21 mouse cellular contexts compared by ENCODE assay signal in genomic region chr9:96763847-96764631, GRCm38 (mm10). TPM values are rescaled to one million over a fixed set of nuclear protein-coding genes. Genes with fewer than 3 reads are reported as not detected.
DNase-seq lines count a peak whose midpoint lies in the region; ATAC-seq and TF ChIP-seq lines count a peak whose summit lies in the region.
"Had no signal": no experiment of that assay in that cellular context is flagged by ENCODE, and none has a peak within 500 bp of the region (broad histone marks: within the 10 kb centered on the region; RNA-seq: fewer than 3 reads in every experiment).

No protein-coding gene starts in this region.

- TF ChIP-seq CTCF in liver, postnatal 0 days (IDR thresholded peaks at IDR 0.05; ENCODE audit: low read depth) = no peak
- TF ChIP-seq CTCF in MEL (IDR thresholded peaks at IDR 0.05 in 2 of 3, conservative IDR thresholded peaks at IDR 0.05 in 1 of 3; ENCODE audit: control insufficient read depth in 1 of 3, insufficient read depth in 1 of 3, low read depth in 2 of 3, low read length in 3 of 3, poor library complexity in 1 of 3, severe bottlenecking in 1 of 3) = no peak

- no peaks in the 10 kb centered on the region; the same call in 1 of the 2 replicates for H3K79me2 ChIP-seq in MEL (ENCODE audit: control insufficient read depth, insufficient read depth, low read length, poor library complexity)

- H3K27me3 ChIP-seq in liver, postnatal 0 days (ENCODE audit: insufficient read depth, low read length) = no peaks in the 10 kb centered on the region; the same call in 1 of the 2 replicates
- H3K27me3 ChIP-seq in liver, embryonic 12.5 days (replicated peaks) = no peaks in the 10 kb centered on the region
- H3K27me3 ChIP-seq in MEL (ENCODE audit: control insufficient read depth in 1 of 2, insufficient read depth in 2 of 2, low read length in 2 of 2) = no peaks in the 10 kb centered on the region
- H3K27me3 ChIP-seq in midbrain, embryonic 11.5 days (ENCODE audit: control insufficient read depth, insufficient read depth, low read length) = no peaks in the 10 kb centered on the region
- H3K27me3 ChIP-seq: embryonic facial prominence, embryonic 12.5 days; forebrain, embryonic 12.5 days had no signal

- 61% methylated on average over 9 of the region's 9 CpGs for WGBS in liver, postnatal 0 days (ENCODE audit: insufficient replicate concordance)
- WGBS in liver, embryonic 12.5 days (ENCODE audit: insufficient replicate concordance) = 55% methylated on average over 9 of the region's 9 CpGs
- 86% methylated on average over 9 of the region's 9 CpGs for WGBS in midbrain, embryonic 11.5 days

- TF ChIP-seq POLR2A in MEL (IDR thresholded peaks at IDR 0.05; ENCODE audit: control insufficient read depth in 1 of 2, insufficient read depth in 1 of 2, low read depth in 1 of 2, low read length in 2 of 2, poor library complexity in 1 of 2) = no peak

- no peak overlapping the region for H3K27ac ChIP-seq in liver, postnatal 0 days (ENCODE audit: low read depth)
- H3K27ac ChIP-seq in liver, embryonic 12.5 days = no peak overlapping the region
- H3K27ac ChIP-seq in MEL (ENCODE audit: control insufficient read depth, low read depth, low read length) = peak overlapping the region; percentile 97
- H3K27ac ChIP-seq in midbrain, embryonic 11.5 days (ENCODE audit: low read depth, low read length) = no peak overlapping the region
- H3K27ac ChIP-seq: embryonic facial prominence, embryonic 10.5 days; embryonic facial prominence, embryonic 12.5 days; forebrain, embryonic 10.5 days; forebrain, embryonic 12.5 days had no signal

- no peak overlapping the region for H3K4me2 ChIP-seq in liver, postnatal 0 days (ENCODE audit: low read depth, low read length)
- no peak overlapping the region for H3K4me2 ChIP-seq in liver, embryonic 12.5 days
- H3K4me2 ChIP-seq in midbrain, embryonic 11.5 days = no peak overlapping the region
- H3K4me2 ChIP-seq: embryonic facial prominence, embryonic 12.5 days; forebrain, embryonic 12.5 days had no signal

- no peak overlapping the region for H3K9ac ChIP-seq in liver, postnatal 0 days (replicated peaks)
- H3K9ac ChIP-seq in liver, embryonic 12.5 days = no peak overlapping the region
- peak overlapping the region; percentile 41 for H3K9ac ChIP-seq in MEL (ENCODE audit: control insufficient read depth, low read depth, low read length, poor library complexity, severe bottlenecking)
- H3K9ac ChIP-seq in midbrain, embryonic 11.5 days (ENCODE audit: low read length) = no peak overlapping the region
- H3K9ac ChIP-seq: embryonic facial prominence, embryonic 12.5 days; forebrain, embryonic 12.5 days had no signal

- no peak for TF ChIP-seq RAD21 in MEL (IDR thresholded peaks at IDR 0.05; ENCODE audit: low read depth, low read length)

- ATAC-seq in liver, postnatal 0 days = peak; percentile 28; the same call in 1 of the 2 replicates
- no peak for ATAC-seq in liver, embryonic 12.5 days
- 0 out of 2 replicates have a peak, but pooled peaks have one; percentile 26 for ATAC-seq in erythroblast, adult 5-6 weeks (replicated peaks; ENCODE audit: low FRiP score, poor library complexity, severe bottlenecking)
- no peak for ATAC-seq in midbrain, embryonic 11.5 days (ENCODE audit: low FRiP score)
- ATAC-seq: forebrain, embryonic 14.5 days; forebrain, embryonic 16.5 days had no signal

- no peaks in the 10 kb centered on the region for H3K4me1 ChIP-seq in liver, postnatal 0 days (ENCODE audit: insufficient read depth)
- peaks cover 29% of the 10 kb centered on the region for H3K4me1 ChIP-seq in liver, embryonic 12.5 days
- peaks cover 11 to 34% of the 10 kb centered on the region in 2 experiments for H3K4me1 ChIP-seq in MEL (ENCODE audit: control insufficient read depth in 1 of 2, insufficient read depth in 2 of 2, low read length in 2 of 2)
- no peaks in the 10 kb centered on the region for H3K4me1 ChIP-seq in midbrain, embryonic 11.5 days (ENCODE audit: control insufficient read depth, insufficient read depth, low read length)
- H3K4me1 ChIP-seq: forebrain, embryonic 12.5 days had no signal

- no peak for TF ChIP-seq EP300 in liver, postnatal 0 days (IDR thresholded peaks at IDR 0.05; ENCODE audit: low read depth)
- peak; percentile 59 to 75 for TF ChIP-seq EP300 in MEL (IDR thresholded peaks at IDR 0.05; ENCODE audit: low read depth in 1 of 2, low read length in 2 of 2)

- H3K9me3 ChIP-seq in liver, postnatal 0 days (ENCODE audit: low read length) = no peaks in the 10 kb centered on the region
- no peaks in the 10 kb centered on the region for H3K9me3 ChIP-seq in liver, embryonic 12.5 days (replicated peaks)
- H3K9me3 ChIP-seq in MEL (replicated peaks; ENCODE audit: insufficient read depth, low read length) = no peaks in the 10 kb centered on the region
- H3K9me3 ChIP-seq in midbrain, embryonic 11.5 days (ENCODE audit: control insufficient read depth, low read length) = no peaks in the 10 kb centered on the region
- H3K9me3 ChIP-seq: embryonic facial prominence, embryonic 10.5 days; embryonic facial prominence, embryonic 12.5 days; forebrain, embryonic 10.5 days; forebrain, embryonic 12.5 days had no signal

- no peak for DNase-seq in liver, postnatal 0 days
- peak; percentile 71 for DNase-seq in MEL (ENCODE audit: low read depth, low spot score)
- DNase-seq in thymus, adult 18-20 months = no peak
- no peak for DNase-seq in midbrain, embryonic 11.5 days (ENCODE audit: low spot score, missing footprints)
- DNase-seq: adrenal gland, adult 8-10 months; adrenal gland, postnatal 14 days; adrenal gland, postnatal 36 days; cerebellum, adult 11-12 months; cerebellum, adult 2 months; cerebellum, adult 9-10 months; cerebellum, postnatal 10 days; cerebellum, postnatal 25 days had no signal

- no peak overlapping the region for H3K4me3 ChIP-seq in liver, postnatal 0 days (ENCODE audit: low read depth, low read length)
- no peak overlapping the region for H3K4me3 ChIP-seq in liver, embryonic 12.5 days
- peak overlapping the region; percentile 32 to 49; a peak in 3 of 4 replicates for H3K4me3 ChIP-seq in MEL (ENCODE audit: control insufficient read depth in 1 of 2, insufficient read depth in 1 of 2, low read depth in 2 of 2, low read length in 2 of 2)
- no peak overlapping the region for H3K4me3 ChIP-seq in midbrain, embryonic 11.5 days (ENCODE audit: low read depth, low read length)
- H3K4me3 ChIP-seq: embryonic facial prominence, embryonic 10.5 days; embryonic facial prominence, embryonic 12.5 days; erythroblast, embryonic 14.5 days; forebrain, embryonic 10.5 days; forebrain, embryonic 12.5 days had no signal

- H3K36me3 ChIP-seq in liver, postnatal 0 days (replicated peaks; ENCODE audit: insufficient read depth, low read length) = no peaks in the 10 kb centered on the region
- no peaks in the 10 kb centered on the region for H3K36me3 ChIP-seq in liver, embryonic 12.5 days
- H3K36me3 ChIP-seq in MEL (ENCODE audit: control insufficient read depth in 1 of 2, insufficient read depth in 2 of 2, low read length in 2 of 2) = peaks cover 0 to 35% of the 10 kb centered on the region in 2 experiments; a peak in 2 of 4 replicates
- no peaks in the 10 kb centered on the region for H3K36me3 ChIP-seq in midbrain, embryonic 11.5 days (ENCODE audit: control insufficient read depth, insufficient read depth, low read length)
- H3K36me3 ChIP-seq: embryonic facial prominence, embryonic 10.5 days; embryonic facial prominence, embryonic 12.5 days; forebrain, embryonic 10.5 days; forebrain, embryonic 12.5 days had no signal

TF ChIP-seq in MEL, 35 proteins besides CTCF, POLR2A, EP300 and RAD21 (continues in another document):
- TF ChIP-seq RCOR1 (IDR thresholded peaks at IDR 0.05; ENCODE audit: low read depth, low read length) (peak; percentile 75), MAFK (IDR thresholded peaks at IDR 0.05; ENCODE audit: borderline replicate concordance, low read depth, low read length) (no peak), TAL1 (IDR thresholded peaks at IDR 0.05; ENCODE audit: low read length) (peak; percentile 30; the same call in 1 of the 2 replicates), NRF1 (IDR thresholded peaks at IDR 0.05; ENCODE audit: insufficient read depth, low read depth, low read length, poor library complexity, severe bottlenecking) (no peak), E2F4 (IDR thresholded peaks at IDR 0.05; ENCODE audit: borderline replicate concordance, low read depth, low read length) (no peak), UBTF (IDR thresholded peaks at IDR 0.05; ENCODE audit: borderline replicate concordance, insufficient read depth, low read depth, low read length) (no peak), SMC3 (IDR thresholded peaks at IDR 0.05; ENCODE audit: low read depth, low read length) (no peak), GATA1 (IDR thresholded peaks at IDR 0.05; ENCODE audit: low read depth, low read length) (peak; percentile 76), CHD1 (IDR thresholded peaks at IDR 0.05; ENCODE audit: low read depth, low read length) (no peak), ZNF384 (IDR thresholded peaks at IDR 0.05; ENCODE audit: low read depth, low read length) (peak; percentile 93), POLR2AphosphoS5 (IDR thresholded peaks at IDR 0.05; ENCODE audit: borderline replicate concordance, low read depth, low read length) (no peak), HCFC1 (IDR thresholded peaks at IDR 0.05; ENCODE audit: low read depth, low read length) (0 out of 2 replicates have a peak, but pooled peaks have one; percentile 16), NELFE (IDR thresholded peaks at IDR 0.05; ENCODE audit: low read depth, low read length) (no peak), TCF12 (IDR thresholded peaks at IDR 0.05; ENCODE audit: low read depth, low read length) (peak; percentile 65; the same call in 1 of the 2 replicates), ETS1 (IDR thresholded peaks at IDR 0.05; ENCODE audit: low read depth, low read length) (peak; percentile 75), USF1 (IDR thresholded peaks at IDR 0.05; ENCODE audit: low read depth, low read length) (peak; percentile 74), POLR2AphosphoS2 (IDR thresholded peaks at IDR 0.05; ENCODE audit: low read length) (no peak), TBP (IDR thresholded peaks at IDR 0.05; ENCODE audit: low read depth, low read length) (peak; percentile 18; the same call in 1 of the 2 replicates), GABPA (IDR thresholded peaks at IDR 0.05; ENCODE audit: low read depth, low read length) (no peak), SIN3A (IDR thresholded peaks at IDR 0.05; ENCODE audit: low read length) (no peak; the same call in 1 of the 2 replicates)

RNA-seq across cellular contexts. Expression of gene Zbtb38, which starts 11.4 kb away (rescaled TPM):
- polyA plus RNA-seq in liver, postnatal 0 days (2015; fragmentation: Nextera tagmentation; extraction: Ambion mirVana) = 6.0 and 7.5 TPM in 2 replicates
- 6.8 and 7.0 TPM in 2 replicates for polyA plus RNA-seq in liver, embryonic 12.5 days (2016; fragmentation: Nextera tagmentation; extraction: Ambion mirVana)
- 10.9 TPM in 2 replicates for total RNA-seq in MEL (2012; rRNA removed)
- 10 to 100 TPM; 12.2 to 65.0 TPM for polyA plus RNA-seq in MEL (2012; ENCODE audit: insufficient read depth in 1 of 2, insufficient read length in 2 of 2, low read depth in 1 of 2, low replicate concordance in 2 of 2, missing spikeins in 1 of 2)
- 4.8 and 7.1 TPM in 2 replicates for total RNA-seq in erythroblast, adult 5-6 weeks (2015; ENCODE audit: low replicate concordance)
- 4.9 and 6.0 TPM in 2 replicates for total RNA-seq in erythroblast, adult 5-6 weeks (2017; ENCODE audit: low replicate concordance)
- polyA plus RNA-seq in midbrain, embryonic 11.5 days (2014; fragmentation: Nextera tagmentation; extraction: Ambion mirVana) = 11.3 and 11.9 TPM in 2 replicates

Comparison
In these comparisons a context has a peak if more than half of its experiments do, and no peak if none do; other contexts are left out.
1. ATAC-seq: peak in liver, postnatal 0 days (single experiment) and erythroblast, adult 5-6 weeks (single experiment); none in liver, embryonic 12.5 days (single experiment) and midbrain, embryonic 11.5 days (single experiment).
2. H3K4me3 ChIP-seq: peak in MEL (2 of 2); none in liver, postnatal 0 days (single experiment), liver, embryonic 12.5 days (single experiment) and midbrain, embryonic 11.5 days (single experiment).